ENCODE assay signal across 29 mouse cellular contexts in the genomic region with DNA sequence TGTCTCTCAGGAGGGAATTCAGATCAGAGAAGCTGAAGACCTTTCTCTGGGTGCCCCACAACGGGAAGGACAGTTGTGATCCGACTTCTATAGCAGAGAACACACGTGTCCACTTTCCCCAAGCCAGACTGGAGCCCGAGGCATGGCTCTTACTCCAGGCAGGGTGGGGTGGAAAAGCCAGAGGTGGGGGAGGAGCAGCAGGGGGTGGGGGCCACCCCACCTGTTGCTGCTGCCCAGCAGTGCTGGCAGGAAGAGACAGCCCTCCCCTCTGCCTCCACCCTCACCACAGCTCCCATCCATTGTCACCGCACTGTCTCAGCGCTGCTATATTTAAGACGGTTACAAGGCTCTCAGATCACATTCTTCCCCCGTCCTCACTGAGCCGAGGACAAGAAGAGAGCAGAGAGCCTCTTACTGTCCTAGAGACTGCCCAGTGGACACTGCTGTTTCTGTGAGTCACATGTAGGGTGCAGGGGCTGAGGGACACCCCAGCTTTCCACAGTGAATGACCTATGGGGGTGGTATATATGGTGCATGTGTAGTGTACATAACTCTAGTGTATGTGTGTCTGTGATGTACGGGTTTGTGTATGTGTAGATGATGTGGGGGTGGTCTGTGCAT. TPM values are rescaled to one million over a fixed set of nuclear protein-coding genes. Genes with fewer than 3 reads are reported as not detected.
DNase-seq lines count a peak whose midpoint lies in the region; ATAC-seq and TF ChIP-seq lines count a peak whose summit lies in the region.
"Had no signal": no experiment of that assay in that cellular context is flagged by ENCODE, and none has a peak within 500 bp of the region (broad histone marks: within the 10 kb centered on the region; RNA-seq: fewer than 3 reads in every experiment).

Gene Myom3 (plus strand): TSS at position 360 of the 621 bp plus-strand sequence.

- peaks cover 5% of the 10 kb centered on the region; the same call in 1 of the 2 replicates for H3K9me3 ChIP-seq in embryonic facial prominence, embryonic 14.5 days (ENCODE audit: control insufficient read depth, low read length)
- H3K9me3 ChIP-seq in embryonic facial prominence, embryonic 10.5 days: 0 out of 2 replicates have a peak, but pooled peaks cover 2% of the 10 kb centered on the region
- H3K9me3 ChIP-seq: forebrain, embryonic 15.5 days; liver, embryonic 13.5 days had no signal

- no peaks in the 10 kb centered on the region for H3K27me3 ChIP-seq in embryonic facial prominence, embryonic 14.5 days (replicated peaks; ENCODE audit: control insufficient read depth, insufficient read depth, low read length)
- H3K27me3 ChIP-seq in embryonic facial prominence, embryonic 10.5 days (replicated peaks; ENCODE audit: low read depth, poor library complexity, severe bottlenecking): peaks cover 19% of the 10 kb centered on the region
- H3K27me3 ChIP-seq in myocyte (ENCODE audit: control insufficient read depth, insufficient read depth, insufficient read length): no peaks in the 10 kb centered on the region
- H3K27me3 ChIP-seq: forebrain, embryonic 15.5 days; hindbrain, embryonic 15.5 days; limb, embryonic 12.5 days had no signal

- TF ChIP-seq POLR2A in myocyte (IDR thresholded peaks at IDR 0.05; ENCODE audit: insufficient read length, low read depth): peak; percentile 71

- no peaks in the 10 kb centered on the region for H3K36me3 ChIP-seq in embryonic facial prominence, embryonic 14.5 days (ENCODE audit: control insufficient read depth, insufficient read depth, low read length)
- H3K36me3 ChIP-seq in embryonic facial prominence, embryonic 10.5 days (replicated peaks): no peaks in the 10 kb centered on the region
- H3K36me3 ChIP-seq in myocyte (ENCODE audit: control insufficient read depth, insufficient read depth): no peaks in the 10 kb centered on the region
- H3K36me3 ChIP-seq: forebrain, embryonic 10.5 days; forebrain, embryonic 15.5 days; heart, embryonic 12.5 days; hindbrain, embryonic 15.5 days; limb, embryonic 12.5 days; liver, embryonic 13.5 days; midbrain, embryonic 12.5 days had no signal

- 52% methylated on average over 10 of the region's 10 CpGs for WGBS in embryonic facial prominence, embryonic 14.5 days
- 66% methylated on average over 10 of the region's 10 CpGs for WGBS in embryonic facial prominence, embryonic 10.5 days

- H3ac ChIP-seq in myocyte (ENCODE audit: control insufficient read depth, insufficient read length): no peak within 1 kb of the TSS

- no peak within 1 kb of the TSS for H3K27ac ChIP-seq in embryonic facial prominence, embryonic 14.5 days (replicated peaks; ENCODE audit: low read depth, low read length)
- H3K27ac ChIP-seq in embryonic facial prominence, embryonic 10.5 days (replicated peaks): no peak within 1 kb of the TSS
- H3K27ac ChIP-seq: forebrain, embryonic 10.5 days; forebrain, embryonic 15.5 days; hindbrain, embryonic 15.5 days; limb, embryonic 12.5 days; liver, embryonic 13.5 days; midbrain, embryonic 12.5 days had no signal

- H3K4me3 ChIP-seq in embryonic facial prominence, embryonic 14.5 days (ENCODE audit: low read depth, low read length): no peak within 1 kb of the TSS
- no peak within 1 kb of the TSS for H3K4me3 ChIP-seq in embryonic facial prominence, embryonic 10.5 days
- H3K4me3 ChIP-seq in myocyte: peak within 1 kb of the TSS; percentile 34
- H3K4me3 ChIP-seq: forebrain, embryonic 10.5 days; forebrain, embryonic 15.5 days; heart, embryonic 12.5 days; hindbrain, embryonic 15.5 days; limb, embryonic 12.5 days; liver, embryonic 13.5 days; megakaryocyte, embryonic 14.5 days; midbrain, embryonic 12.5 days had no signal

- no peaks in the 10 kb centered on the region for H3K79me2 ChIP-seq in myocyte (ENCODE audit: control insufficient read depth, insufficient read depth)

- no peaks in the 10 kb centered on the region for H3K4me1 ChIP-seq in embryonic facial prominence, embryonic 14.5 days (ENCODE audit: control insufficient read depth, insufficient read depth, low read length)
- peaks cover 33% of the 10 kb centered on the region for H3K4me1 ChIP-seq in embryonic facial prominence, embryonic 10.5 days

- DNase-seq in embryonic facial prominence, embryonic 14.5 days (ENCODE audit: low spot score): no peak
- DNase-seq in embryonic facial prominence, embryonic 10.5 days (ENCODE audit: low spot score): no peak
- peak; percentile 13 for DNase-seq in thymus, postnatal 0 days (ENCODE audit: low spot score)
- DNase-seq in thymus, postnatal 14 days: no peak
- DNase-seq in gastrocnemius, postnatal 25 days: peak; percentile 21
- no peak for DNase-seq in ovary, adult 18-20 months (ENCODE audit: low spot score)
- DNase-seq: adrenal gland, adult 8-10 months; cerebellum, adult 2 months; cerebellum, postnatal 14 days; heart, adult 11 months; kidney, adult 8-10 months; kidney, postnatal 10 days; layer of hippocampus, postnatal 36 days; liver, embryonic 13.5 days; lung, adult 18-20 months; lung, postnatal 4 days; right cerebral cortex, postnatal 14 days had no signal

- H3K9ac ChIP-seq in embryonic facial prominence, embryonic 14.5 days (ENCODE audit: low read depth, low read length): no peak within 1 kb of the TSS
- H3K9ac ChIP-seq: forebrain, embryonic 15.5 days; heart, embryonic 12.5 days; hindbrain, embryonic 15.5 days; limb, embryonic 12.5 days; liver, embryonic 13.5 days; midbrain, embryonic 12.5 days had no signal

- peak; percentile 44; the same call in 1 of the 2 replicates for ATAC-seq in embryonic facial prominence, embryonic 14.5 days (ENCODE audit: low read depth)
- no peak for ATAC-seq in activated CD4-positive, CD25-positive, alpha-beta regulatory T cell, adult 4 months
- ATAC-seq: forebrain, embryonic 15.5 days; inflammation-experienced regulatory T-cells, adult 6 months; lung, postnatal 0 days had no signal

- H3K4me2 ChIP-seq in embryonic facial prominence, embryonic 14.5 days (ENCODE audit: low read depth, low read length): no peak within 1 kb of the TSS
- peak within 1 kb of the TSS; percentile 46 for H3K4me2 ChIP-seq in myocyte (ENCODE audit: low read depth)
- H3K4me2 ChIP-seq: forebrain, embryonic 15.5 days; heart, embryonic 12.5 days; hindbrain, embryonic 15.5 days; limb, embryonic 12.5 days; liver, embryonic 13.5 days; midbrain, embryonic 12.5 days had no signal

TF ChIP-seq in myocyte, 11 proteins besides CTCF, POLR2A, EP300 and RAD21:
- TF ChIP-seq MYOD1 (IDR thresholded peaks at IDR 0.05; ENCODE audit: control insufficient read depth in 1 of 3, insufficient read length in 2 of 3, low read depth in 2 of 3) (peak in 2 of 3 experiments; percentile 87 to 99), POLR2AphosphoS2 (IDR thresholded peaks at IDR 0.05; ENCODE audit: insufficient read length, low read depth) (peak; percentile 74), USF1 (IDR thresholded peaks at IDR 0.05; ENCODE audit: low read depth) (no peak), SRF (IDR thresholded peaks at IDR 0.05; ENCODE audit: control insufficient read depth, insufficient read length, low read depth) (no peak), MAX (IDR thresholded peaks at IDR 0.05; ENCODE audit: low read depth) (no peak), CEBPB (IDR thresholded peaks at IDR 0.05; ENCODE audit: insufficient read depth, poor library complexity, severe bottlenecking) (no peak), REST (IDR thresholded peaks at IDR 0.05; ENCODE audit: insufficient read depth, insufficient read length) (no peak), TCF3 (IDR thresholded peaks at IDR 0.05; ENCODE audit: insufficient read length, low read depth) (peak; percentile 74), MYOG (IDR thresholded peaks at IDR 0.05; ENCODE audit: control insufficient read depth in 1 of 3, insufficient read depth in 1 of 3, insufficient read length in 2 of 3, low read depth in 2 of 3) (peak; percentile 77 to 97 (median 91)), E2F4 (IDR thresholded peaks at IDR 0.05; ENCODE audit: insufficient read depth) (no peak), TCF12 (IDR thresholded peaks at IDR 0.05; ENCODE audit: insufficient read depth, poor library complexity, severe bottlenecking) (peak; percentile 35)

RNA-seq across cellular contexts. Expression of gene Myom3, which starts in this region (rescaled TPM):
- polyA plus RNA-seq in embryonic facial prominence, embryonic 14.5 days (2014; fragmentation: Nextera tagmentation; extraction: Ambion mirVana): 9.9 and 10.2 TPM in 2 replicates
- polyA plus RNA-seq in embryonic facial prominence, embryonic 10.5 days (2016; fragmentation: Nextera tagmentation; extraction: Ambion mirVana): not detected in 2 replicates
- polyA plus RNA-seq in thymus, postnatal 0 days (2015; fragmentation: Nextera tagmentation; extraction: Ambion mirVana): 0.10 and 0.21 TPM in 2 replicates
- total RNA-seq in gastrocnemius, postnatal 25 days (2021): 10 to 100 TPM; 58.1 to 76.7 TPM
- 97.1 TPM for polyA plus RNA-seq in myocyte (2012; fragmentation: generic; extraction: Trizol)
- not detected for polyA plus RNA-seq in activated CD4-positive, CD25-positive, alpha-beta regulatory T cell, adult 4 months (2017; shearing (Covaris generic))
- total RNA-seq: hematopoietic stem cell, adult 5-6 weeks had no signal
- polyA plus RNA-seq: inflammation-experienced regulatory T-cells, adult 6 months had no signal

Comparison
In these comparisons a context has a peak if more than half of its experiments do, and no peak if none do; other contexts are left out.
1. Peak in DNase-seq in thymus, postnatal 0 days; RNA of the gene not detected or under 1 TPM.